ENCODE assay signal across 31 mouse cellular contexts in genomic region chr2:152542897-152543296, GRCm38 (mm10). TPM values are rescaled to one million over a fixed set of nuclear protein-coding genes. Genes with fewer than 3 reads are reported as not detected.
A peak's percentile ranks its signal among the peaks of the same experiment; 100 is the strongest.
DNase-seq lines count a peak whose midpoint lies in the region; ATAC-seq lines count a peak whose summit lies in the region.
"Had no signal": no experiment of that assay in that cellular context is flagged by ENCODE, and none has a peak within 500 bp of the region (broad histone marks: within the 10 kb centered on the region; RNA-seq: fewer than 3 reads in every experiment).

No protein-coding gene starts in this region.

- WGBS in kidney, embryonic 16.5 days = 81% methylated on average over 2 of the region's 2 CpGs
- WGBS in hindbrain, embryonic 13.5 days = 81% methylated on average over 2 of the region's 2 CpGs

- peaks cover 20% of the 10 kb centered on the region for H3K4me1 ChIP-seq in kidney, embryonic 16.5 days (ENCODE audit: insufficient read depth, low read length)
- no peaks in the 10 kb centered on the region for H3K4me1 ChIP-seq in hindbrain, embryonic 13.5 days (replicated peaks)
- H3K4me1 ChIP-seq: embryonic facial prominence, embryonic 13.5 days; hindbrain, embryonic 15.5 days; intestine, embryonic 15.5 days; liver, embryonic 15.5 days; midbrain, embryonic 15.5 days; stomach, embryonic 15.5 days had no signal

- peak overlapping the region; percentile 84 for H3K27ac ChIP-seq in kidney, embryonic 16.5 days (ENCODE audit: low read length)
- H3K27ac ChIP-seq in hindbrain, embryonic 13.5 days = no peak overlapping the region
- H3K27ac ChIP-seq: embryonic facial prominence, embryonic 13.5 days; hindbrain, embryonic 15.5 days; intestine, embryonic 15.5 days; limb, embryonic 12.5 days; liver, embryonic 15.5 days; midbrain, embryonic 15.5 days; stomach, embryonic 15.5 days had no signal

- H3K36me3 ChIP-seq in kidney, embryonic 16.5 days (ENCODE audit: insufficient read depth, low read length) = no peaks in the 10 kb centered on the region
- no peaks in the 10 kb centered on the region for H3K36me3 ChIP-seq in hindbrain, embryonic 13.5 days
- H3K36me3 ChIP-seq: embryonic facial prominence, embryonic 13.5 days; hindbrain, embryonic 15.5 days; intestine, embryonic 15.5 days; limb, embryonic 12.5 days; liver, embryonic 15.5 days; midbrain, embryonic 15.5 days; stomach, embryonic 15.5 days had no signal

- no peak overlapping the region for H3K9ac ChIP-seq in kidney, embryonic 16.5 days (replicated peaks; ENCODE audit: low read length)
- no peak overlapping the region for H3K9ac ChIP-seq in hindbrain, embryonic 13.5 days
- H3K9ac ChIP-seq: embryonic facial prominence, embryonic 13.5 days; hindbrain, embryonic 15.5 days; intestine, embryonic 15.5 days; limb, embryonic 12.5 days; liver, embryonic 15.5 days; midbrain, embryonic 15.5 days; stomach, embryonic 15.5 days had no signal

- no peak for DNase-seq in kidney, adult 9 months
- DNase-seq in 3T3-L1 (ENCODE audit: low read depth, low spot score) (peak; percentile 19), 416B (ENCODE audit: low read depth) (peak; percentile 36), ZHBTc4 (ENCODE audit: low read depth, low spot score) (peak; percentile 42)
- DNase-seq: adrenal gland, postnatal 10 days; cerebellum, adult 11-12 months; cerebellum, postnatal 14 days; heart, postnatal 36 days; right cerebral cortex, postnatal 14 days; thymus, postnatal 14 days had no signal

- no peaks in the 10 kb centered on the region for H3K27me3 ChIP-seq in kidney, embryonic 16.5 days (ENCODE audit: insufficient read depth, low read length)
- H3K27me3 ChIP-seq in hindbrain, embryonic 13.5 days = no peaks in the 10 kb centered on the region
- H3K27me3 ChIP-seq: embryonic facial prominence, embryonic 13.5 days; hindbrain, embryonic 15.5 days; intestine, embryonic 15.5 days; limb, embryonic 12.5 days; liver, embryonic 15.5 days; midbrain, embryonic 15.5 days; stomach, embryonic 15.5 days had no signal

- H3K9me3 ChIP-seq in kidney, embryonic 16.5 days (ENCODE audit: low read length) = peaks cover 4% of the 10 kb centered on the region; the same call in 1 of the 2 replicates
- H3K9me3 ChIP-seq in hindbrain, embryonic 13.5 days = no peaks in the 10 kb centered on the region
- H3K9me3 ChIP-seq: hindbrain, embryonic 15.5 days; intestine, embryonic 15.5 days; liver, embryonic 15.5 days; midbrain, embryonic 15.5 days; stomach, embryonic 15.5 days had no signal

- no peak overlapping the region for H3K4me3 ChIP-seq in kidney, embryonic 16.5 days (ENCODE audit: low read length)
- H3K4me3 ChIP-seq in hindbrain, embryonic 13.5 days = no peak overlapping the region
- H3K4me3 ChIP-seq: embryonic facial prominence, embryonic 13.5 days; hindbrain, embryonic 15.5 days; intestine, embryonic 15.5 days; limb, embryonic 12.5 days; liver, embryonic 15.5 days; megakaryocyte, embryonic 14.5 days; midbrain, embryonic 15.5 days; myocyte; stomach, embryonic 15.5 days had no signal

- ATAC-seq in kidney, embryonic 16.5 days (ENCODE audit: low FRiP score, low TSS enrichment) = no peak
- no peak for ATAC-seq in megakaryocyte, adult 5-6 weeks (ENCODE audit: poor library complexity, severe bottlenecking)
- no peak for ATAC-seq in hindbrain, embryonic 13.5 days (ENCODE audit: low FRiP score)
- ATAC-seq: activated CD4-positive, CD25-positive, alpha-beta regulatory T cell, adult 4 months; CD4-positive, CD25-positive, alpha-beta regulatory T cell, adult 4 months; forebrain, embryonic 14.5 days; midbrain, embryonic 15.5 days had no signal

- H3K4me2 ChIP-seq in kidney, embryonic 16.5 days (replicated peaks; ENCODE audit: low read depth, low read length) = no peak overlapping the region
- no peak overlapping the region for H3K4me2 ChIP-seq in hindbrain, embryonic 13.5 days
- H3K4me2 ChIP-seq: embryonic facial prominence, embryonic 13.5 days; hindbrain, embryonic 15.5 days; intestine, embryonic 15.5 days; limb, embryonic 12.5 days; liver, embryonic 15.5 days; midbrain, embryonic 15.5 days; stomach, embryonic 15.5 days had no signal

RNA-seq across cellular contexts. Expression of gene Defb29, which starts 3.0 kb away (rescaled TPM):
- polyA plus RNA-seq in kidney, embryonic 16.5 days (2015; fragmentation: Nextera tagmentation; extraction: Ambion mirVana) = 2.1 and 2.8 TPM in 2 replicates
- total RNA-seq in megakaryocyte, adult 5-6 weeks (2015) = not detected in 2 replicates
- not detected in 2 replicates for total RNA-seq in megakaryocyte, adult 5-6 weeks (2017)
- polyA plus RNA-seq in hindbrain, embryonic 13.5 days (2015; fragmentation: Nextera tagmentation; extraction: Ambion mirVana) = not detected in 2 replicates
- total RNA-seq: adrenal gland, postnatal 10 days; heart, postnatal 36 days; layer of hippocampus, postnatal 25 days; left cerebral cortex, postnatal 10 days had no signal
- polyA plus RNA-seq: activated CD4-positive, CD25-positive, alpha-beta regulatory T cell, adult 4 months; CD4-positive, CD25-positive, alpha-beta regulatory T cell, adult 4 months; embryonic facial prominence, embryonic 13.5 days; forebrain, embryonic 14.5 days; heart, embryonic 14.5 days; hindbrain, embryonic 15.5 days; intestine, embryonic 15.5 days; large intestine, adult 2 months; limb, embryonic 12.5 days; liver, embryonic 15.5 days; midbrain, embryonic 15.5 days; myocyte; neural tube, embryonic 14.5 days; spleen, adult 2 months; stomach, embryonic 15.5 days had no signal

RNA-seq across cellular contexts. Expression of gene Defb28, which starts 24.8 kb away (rescaled TPM):
- polyA plus RNA-seq in kidney, embryonic 16.5 days (2015; fragmentation: Nextera tagmentation; extraction: Ambion mirVana) = 0.54 TPM in 1 of 2 replicates, not detected in the other
- not detected in 2 replicates for total RNA-seq in megakaryocyte, adult 5-6 weeks (2015)
- total RNA-seq in megakaryocyte, adult 5-6 weeks (2017) = not detected in 2 replicates
- not detected in 2 replicates for polyA plus RNA-seq in hindbrain, embryonic 13.5 days (2015; fragmentation: Nextera tagmentation; extraction: Ambion mirVana)
- total RNA-seq: adrenal gland, postnatal 10 days; heart, postnatal 36 days; layer of hippocampus, postnatal 25 days; left cerebral cortex, postnatal 10 days had no signal
- polyA plus RNA-seq: activated CD4-positive, CD25-positive, alpha-beta regulatory T cell, adult 4 months; CD4-positive, CD25-positive, alpha-beta regulatory T cell, adult 4 months; embryonic facial prominence, embryonic 13.5 days; forebrain, embryonic 14.5 days; heart, embryonic 14.5 days; hindbrain, embryonic 15.5 days; intestine, embryonic 15.5 days; large intestine, adult 2 months; limb, embryonic 12.5 days; liver, embryonic 15.5 days; midbrain, embryonic 15.5 days; myocyte; neural tube, embryonic 14.5 days; spleen, adult 2 months; stomach, embryonic 15.5 days had no signal

RNA-seq across cellular contexts. Expression of gene Gm17416, which starts 26.2 kb away (rescaled TPM):
- not detected in 2 replicates for polyA plus RNA-seq in kidney, embryonic 16.5 days (2015; fragmentation: Nextera tagmentation; extraction: Ambion mirVana)
- total RNA-seq in megakaryocyte, adult 5-6 weeks (2015) = not detected in 2 replicates
- not detected in 2 replicates for total RNA-seq in megakaryocyte, adult 5-6 weeks (2017)
- polyA plus RNA-seq in hindbrain, embryonic 13.5 days (2015; fragmentation: Nextera tagmentation; extraction: Ambion mirVana) = not detected in 2 replicates
- total RNA-seq: adrenal gland, postnatal 10 days; heart, postnatal 36 days; layer of hippocampus, postnatal 25 days; left cerebral cortex, postnatal 10 days had no signal
- polyA plus RNA-seq: activated CD4-positive, CD25-positive, alpha-beta regulatory T cell, adult 4 months; CD4-positive, CD25-positive, alpha-beta regulatory T cell, adult 4 months; embryonic facial prominence, embryonic 13.5 days; forebrain, embryonic 14.5 days; heart, embryonic 14.5 days; hindbrain, embryonic 15.5 days; intestine, embryonic 15.5 days; large intestine, adult 2 months; limb, embryonic 12.5 days; liver, embryonic 15.5 days; midbrain, embryonic 15.5 days; myocyte; neural tube, embryonic 14.5 days; spleen, adult 2 months; stomach, embryonic 15.5 days had no signal

RNA-seq across cellular contexts. Expression of gene Defb21, which starts 29.6 kb away (rescaled TPM):
- polyA plus RNA-seq in kidney, embryonic 16.5 days (2015; fragmentation: Nextera tagmentation; extraction: Ambion mirVana) = not detected in 2 replicates
- not detected in 2 replicates for total RNA-seq in megakaryocyte, adult 5-6 weeks (2015)
- total RNA-seq in megakaryocyte, adult 5-6 weeks (2017) = not detected in 2 replicates
- polyA plus RNA-seq in hindbrain, embryonic 13.5 days (2015; fragmentation: Nextera tagmentation; extraction: Ambion mirVana) = not detected in 2 replicates
- total RNA-seq: adrenal gland, postnatal 10 days; heart, postnatal 36 days; layer of hippocampus, postnatal 25 days; left cerebral cortex, postnatal 10 days had no signal
- polyA plus RNA-seq: activated CD4-positive, CD25-positive, alpha-beta regulatory T cell, adult 4 months; CD4-positive, CD25-positive, alpha-beta regulatory T cell, adult 4 months; embryonic facial prominence, embryonic 13.5 days; forebrain, embryonic 14.5 days; heart, embryonic 14.5 days; hindbrain, embryonic 15.5 days; intestine, embryonic 15.5 days; large intestine, adult 2 months; limb, embryonic 12.5 days; liver, embryonic 15.5 days; midbrain, embryonic 15.5 days; myocyte; neural tube, embryonic 14.5 days; spleen, adult 2 months; stomach, embryonic 15.5 days had no signal

RNA-seq across cellular contexts. Expression of gene Defb26, which starts 31.4 kb away (rescaled TPM):
- not detected in 2 replicates for polyA plus RNA-seq in kidney, embryonic 16.5 days (2015; fragmentation: Nextera tagmentation; extraction: Ambion mirVana)
- not detected in 2 replicates for total RNA-seq in megakaryocyte, adult 5-6 weeks (2015)
- not detected in 2 replicates for total RNA-seq in megakaryocyte, adult 5-6 weeks (2017)
- not detected in 2 replicates for polyA plus RNA-seq in hindbrain, embryonic 13.5 days (2015; fragmentation: Nextera tagmentation; extraction: Ambion mirVana)
- total RNA-seq: adrenal gland, postnatal 10 days; heart, postnatal 36 days; layer of hippocampus, postnatal 25 days; left cerebral cortex, postnatal 10 days had no signal
- polyA plus RNA-seq: activated CD4-positive, CD25-positive, alpha-beta regulatory T cell, adult 4 months; CD4-positive, CD25-positive, alpha-beta regulatory T cell, adult 4 months; embryonic facial prominence, embryonic 13.5 days; forebrain, embryonic 14.5 days; heart, embryonic 14.5 days; hindbrain, embryonic 15.5 days; intestine, embryonic 15.5 days; large intestine, adult 2 months; limb, embryonic 12.5 days; liver, embryonic 15.5 days; midbrain, embryonic 15.5 days; myocyte; neural tube, embryonic 14.5 days; spleen, adult 2 months; stomach, embryonic 15.5 days had no signal
